Mouse (Mus musculus) olfactory bulb, adult 2 months (tissue): ENCODE data around the gene Gdpd5.

Experiments
- CTCF ChIP-seq: fragments of 200-500 bp; IDR thresholded peaks from 2 replicates; pipeline ENCODE4 v1.5.1; 2012; ENCODE audit warnings: low read depth, mild to moderate bottlenecking, low read length, moderate library complexity; ENCODE audit not compliant: insufficient read depth
- POLR2A ChIP-seq: fragments of 200-500 bp; IDR thresholded peaks from 2 replicates; pipeline ENCODE4 v1.6.1; 2012; ENCODE audit warnings: mild to moderate bottlenecking, low read depth, low read length, moderate library complexity; ENCODE audit not compliant: insufficient read depth

DNA sequence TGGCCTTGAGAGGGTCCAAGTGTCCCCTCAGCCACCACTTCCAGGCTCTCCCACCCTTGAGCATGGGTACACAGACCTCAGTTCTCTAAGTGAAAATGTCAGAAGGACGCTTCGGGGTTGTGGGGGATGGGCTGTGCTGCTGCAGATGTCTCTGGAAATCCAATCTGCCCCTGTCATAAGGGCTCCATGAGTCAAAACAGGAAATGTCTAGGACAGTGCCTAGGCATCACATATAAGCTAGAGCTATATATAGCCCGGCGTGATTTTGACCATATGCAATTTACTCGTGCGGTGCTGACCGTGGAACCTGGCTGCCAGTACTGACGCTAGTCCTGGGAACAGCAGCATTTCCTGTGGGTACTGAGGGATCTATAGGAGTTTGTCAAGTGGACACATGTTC lies 20.2 kb downstream of the Gdpd5 start:
- TF ChIP-seq POLR2A: no peak
- TF ChIP-seq CTCF: no peak
